Mouse (Mus musculus) layer of hippocampus, adult 9-10 months (tissue): ENCODE results near the gene BC003965.

Experiments used
- DNase-seq: peaks from one replicate; pipeline ENCODE4 v3.0.0; 2022; ENCODE audit warnings: low spot score

The BC003965 gene

GRCm38 (mm10) chr17:25184129-25184691 lies at the start of gene BC003965:
BC003965 (plus strand) TSS chr17:25184554.
- peak; percentile 97 for DNase-seq

GRCm38 (mm10) chr17:25135622-25136021 lies 48.7 kb upstream of the BC003965 start:
- no peak for DNase-seq

GRCm38 (mm10) chr17:25138803-25139202 lies 45.6 kb upstream of the BC003965 start:
- no peak for DNase-seq

GRCm38 (mm10) chr17:25139960-25140359 lies 44.4 kb upstream of the BC003965 start:
- no peak for DNase-seq

GRCm38 (mm10) chr17:25162161-25162560 lies 22.2 kb upstream of the BC003965 start, which contains the start of gene Ccdc154:
Ccdc154 (plus strand) TSS chr17:25162461.
- DNase-seq, result no peak

- DNase-seq, result no peak
Measured at GRCm38 (mm10) chr17:25163387-25163786, 21.0 kb upstream of the BC003965 start.

- DNase-seq, result no peak
Measured at GRCm38 (mm10) chr17:25164770-25165169, 19.6 kb upstream of the BC003965 start.

- no peak for DNase-seq
Measured at GRCm38 (mm10) chr17:25165970-25166671, 18.2 kb upstream of the BC003965 start.

- no peak for DNase-seq
Measured at GRCm38 (mm10) chr17:25169706-25170105, 14.6 kb upstream of the BC003965 start.

- DNase-seq, result no peak
Measured at GRCm38 (mm10) chr17:25172558-25172957, 11.8 kb upstream of the BC003965 start.

GRCm38 (mm10) chr17:25175411-25175810 lies 8.9 kb upstream of the BC003965 start, which contains the start of gene Gm38655:
Gm38655 (minus strand) TSS chr17:25175471.
- DNase-seq, result no peak

GRCm38 (mm10) chr17:25183232-25183631 lies 1.1 kb upstream of the BC003965 start:
- DNase-seq, result no peak

GRCm38 (mm10) chr17:25184961-25185360 lies 607 bp downstream of the BC003965 start:
- no peak for DNase-seq

- no peak for DNase-seq
Measured at GRCm38 (mm10) chr17:25187784-25188149, 3.4 kb downstream of the BC003965 start.

- no peak for DNase-seq
Measured at GRCm38 (mm10) chr17:25188150-25189031, 4.0 kb downstream of the BC003965 start, which contains the start of gene Unkl. Unkl (plus strand) TSS chr17:25188397.

GRCm38 (mm10) chr17:25189091-25189490 lies 4.7 kb downstream of the BC003965 start:
- no peak for DNase-seq

- no peak for DNase-seq
Measured at GRCm38 (mm10) chr17:25202401-25202800, 18.0 kb downstream of the BC003965 start.

- no peak for DNase-seq
Measured at GRCm38 (mm10) chr17:25210006-25210405, 25.7 kb downstream of the BC003965 start.

- DNase-seq, result no peak
Measured at GRCm38 (mm10) chr17:25210680-25211466, 26.5 kb downstream of the BC003965 start.

- no peak for DNase-seq
Measured at GRCm38 (mm10) chr17:25211705-25212104, 27.4 kb downstream of the BC003965 start.

GRCm38 (mm10) chr17:25215431-25215830 lies 31.1 kb downstream of the BC003965 start:
- no peak for DNase-seq

GRCm38 (mm10) chr17:25218967-25219366 lies 34.6 kb downstream of the BC003965 start:
- DNase-seq, result no peak
